Mouse (Mus musculus) olfactory bulb, adult 2 months (tissue): ENCODE measurements at regions not wholly inside any gene's neighbourhood (a gene's known extent, or its start where the extent isn't known, plus 50 kb on each side); places are given as distances from the start of the nearest gene placed in this dataset.
A peak's percentile ranks its signal among the peaks of the same experiment; 100 is the strongest.

Experiments
- H3K27ac ChIP-seq: fragments of 200-500 bp; 2 replicates; pipeline ENCODE4 v1.5.1; 2012; ENCODE audit warnings: low read depth, low read length; ENCODE audit not compliant: insufficient read depth
- H3K4me1 ChIP-seq: fragments of 200-500 bp; 2 replicates; pipeline ENCODE4 v1.6.1; 2012; ENCODE audit warnings: low read length; ENCODE audit not compliant: control insufficient read depth, insufficient read depth
- H3K4me3 ChIP-seq: fragments of 200-500 bp; 2 replicates; pipeline ENCODE4 v1.5.1; 2012; ENCODE audit warnings: mild to moderate bottlenecking, low read depth, low read length, moderate library complexity; ENCODE audit not compliant: insufficient read depth
- CTCF ChIP-seq: fragments of 200-500 bp; IDR thresholded peaks from 2 replicates; pipeline ENCODE4 v1.5.1; 2012; ENCODE audit warnings: low read depth, mild to moderate bottlenecking, low read length, moderate library complexity; ENCODE audit not compliant: insufficient read depth
- POLR2A ChIP-seq: fragments of 200-500 bp; IDR thresholded peaks from 2 replicates; pipeline ENCODE4 v1.6.1; 2012; ENCODE audit warnings: mild to moderate bottlenecking, low read depth, low read length, moderate library complexity; ENCODE audit not compliant: insufficient read depth
- WGBS: fragments of 180-500 bp; shearing (Covaris S2); methylation state at CpG from one replicate; pipeline ENCODE4 v1.1.7; 2018; 5-methylcytosine and 5-hydroxymethylcytosine counted together

- Histone ChIP-seq H3K4me1 (peaks cover 7% of the 10 kb centered on the region), H3K27ac (no peak overlapping the region), H3K4me3 (no peak overlapping the region)
- WGBS, result 92% methylated on average over 8 of the region's 8 CpGs
- TF ChIP-seq POLR2A (no peak), CTCF (no peak)
Measured at GRCm38 (mm10) chr5:64500413-64500812, 302.8 kb upstream of the Klf3 start.

GRCm38 (mm10) chr5:64500866-64501265, 302.3 kb upstream of the Klf3 start:
- 89% methylated on average over 4 of the region's 4 CpGs for WGBS
- peaks cover 7% of the 10 kb centered on the region for H3K4me1 ChIP-seq
- no peak for TF ChIP-seq POLR2A
- TF ChIP-seq CTCF, result no peak
- no peak overlapping the region for H3K27ac ChIP-seq
- no peak overlapping the region for H3K4me3 ChIP-seq

- H3K27ac ChIP-seq, result no peak overlapping the region
- 90% methylated on average over 5 of the region's 5 CpGs for WGBS
- H3K4me1 ChIP-seq, result peaks cover 10% of the 10 kb centered on the region
- no peak for TF ChIP-seq CTCF
- TF ChIP-seq POLR2A, result no peak
- no peak overlapping the region for H3K4me3 ChIP-seq
Measured at GRCm38 (mm10) chr5:64501746-64502145, 301.4 kb upstream of the Klf3 start.

- no peak overlapping the region for H3K4me3 ChIP-seq
- H3K4me1 ChIP-seq, result peaks cover 13% of the 10 kb centered on the region
- 50% methylated on average over 4 of the region's 4 CpGs for WGBS
- no peak for TF ChIP-seq CTCF
- no peak for TF ChIP-seq POLR2A
- no peak overlapping the region for H3K27ac ChIP-seq
Measured at GRCm38 (mm10) chr5:64503514-64503913, 299.7 kb upstream of the Klf3 start.

- TF ChIP-seq CTCF, result no peak
- TF ChIP-seq POLR2A, result no peak
- Histone ChIP-seq H3K4me1 (peaks cover 14% of the 10 kb centered on the region), H3K4me3 (no peak overlapping the region), H3K27ac (no peak overlapping the region)
- WGBS, result 88% methylated on average over 6 of the region's 6 CpGs
Measured at GRCm38 (mm10) chr5:64504507-64504906, 298.7 kb upstream of the Klf3 start.

- no peak for TF ChIP-seq CTCF
- no peak for TF ChIP-seq POLR2A
- no peak overlapping the region for H3K27ac ChIP-seq
- H3K4me1 ChIP-seq, result peaks cover 14% of the 10 kb centered on the region
- WGBS, result 7% methylated on average over 17 of the region's 17 CpGs
- no peak overlapping the region; the same call in 1 of the 2 replicates for H3K4me3 ChIP-seq
Measured at GRCm38 (mm10) chr5:64505227-64505834, 297.9 kb upstream of the Klf3 start.

- Histone ChIP-seq H3K4me3 (no peak overlapping the region), H3K27ac (no peak overlapping the region), H3K4me1 (peaks cover 14% of the 10 kb centered on the region)
- WGBS, result 4% methylated on average over 15 of the region's 15 CpGs
- TF ChIP-seq CTCF (peak; percentile 94), POLR2A (no peak)
Measured at GRCm38 (mm10) chr5:64505835-64506600, 297.2 kb upstream of the Klf3 start.

- Histone ChIP-seq H3K4me3 (no peak overlapping the region), H3K27ac (no peak overlapping the region), H3K4me1 (peaks cover 18% of the 10 kb centered on the region)
- TF ChIP-seq POLR2A (no peak), CTCF (no peak)
- 49% methylated on average over 2 of the region's 2 CpGs for WGBS
Measured at GRCm38 (mm10) chr5:64508565-64508964, 294.6 kb upstream of the Klf3 start.

GRCm38 (mm10) chr5:64513155-64513945, 289.8 kb upstream of the Klf3 start:
- TF ChIP-seq CTCF (no peak), POLR2A (no peak)
- Histone ChIP-seq H3K27ac (no peak overlapping the region), H3K4me1 (peaks cover 10% of the 10 kb centered on the region), H3K4me3 (peak overlapping the region; percentile 7; the same call in 1 of the 2 replicates)
- 52% methylated on average over 19 of the region's 20 CpGs for WGBS
